Mouse (Mus musculus) kidney, embryonic 16.5 days (tissue): ENCODE results near the gene Spns3. TPM values are rescaled to one million over a fixed set of nuclear protein-coding genes. Genes with fewer than 3 reads are reported as not detected.

Experiments used
- ATAC-seq: fragments of 200-750 bp; cut with Nextera tagmentation; 2 replicates; pipeline ENCODE4 v1.8.0; 2017; ENCODE audit warnings: moderate TSS enrichment; ENCODE audit not compliant: low FRiP score, low TSS enrichment
- H3K27ac ChIP-seq: fragments of 300-500 bp; sonication (generic); 2 replicates; pipeline ENCODE4 v1.5.1; 2014; ENCODE audit warnings: low read length
- H3K27me3 ChIP-seq: fragments of 300-500 bp; sonication (generic); 2 replicates; pipeline ENCODE4 v1.6.1; 2014; ENCODE audit warnings: low read length, control low read depth, mixed read lengths; ENCODE audit not compliant: insufficient read depth
- H3K36me3 ChIP-seq: fragments of 300-500 bp; sonication (generic); 2 replicates; pipeline ENCODE4 v1.6.1; 2014; ENCODE audit warnings: low read length, control low read depth, mixed read lengths; ENCODE audit not compliant: insufficient read depth
- H3K4me1 ChIP-seq: fragments of 300-500 bp; sonication (generic); 2 replicates; pipeline ENCODE4 v1.6.1; 2014; ENCODE audit warnings: low read length, control low read depth, mixed read lengths; ENCODE audit not compliant: insufficient read depth
- H3K4me2 ChIP-seq: fragments of 300-500 bp; sonication (generic); replicated peaks from 2 replicates; pipeline ENCODE4 v1.6.1; 2014; ENCODE audit warnings: low read depth, low read length
- H3K4me3 ChIP-seq: fragments of 300-500 bp; sonication (generic); 2 replicates; pipeline ENCODE4 v1.5.1; 2014; ENCODE audit warnings: mild to moderate bottlenecking, low read length
- H3K9ac ChIP-seq: fragments of 300-500 bp; sonication (generic); replicated peaks from 2 replicates; pipeline ENCODE4 v1.6.1; 2014; ENCODE audit warnings: low read length
- H3K9me3 ChIP-seq: fragments of 300-500 bp; sonication (generic); 2 replicates; pipeline ENCODE4 v1.6.1; 2016; ENCODE audit warnings: low read length, control low read depth
- WGBS: fragments of 180-500 bp; shearing (Covaris S2); extraction: QIAGEN DNeasy Blood & Tissue Kit; methylation state at CpG from one replicate; pipeline ENCODE4 v1.1.7; 2014; 5-methylcytosine and 5-hydroxymethylcytosine counted together
- polyA plus RNA-seq: library from polyadenylated mRNA; unstranded; fragments of >200 nt; fragmentation: Nextera tagmentation; extraction: Ambion mirVana; gene quantifications from 2 replicates; pipeline ENCODE4 v1.2.1, GENCODE M21; 2015

Spns3 gene
- polyA plus RNA-seq, 1 experiment from 2014 or later = 0.27 TPM

DNA sequence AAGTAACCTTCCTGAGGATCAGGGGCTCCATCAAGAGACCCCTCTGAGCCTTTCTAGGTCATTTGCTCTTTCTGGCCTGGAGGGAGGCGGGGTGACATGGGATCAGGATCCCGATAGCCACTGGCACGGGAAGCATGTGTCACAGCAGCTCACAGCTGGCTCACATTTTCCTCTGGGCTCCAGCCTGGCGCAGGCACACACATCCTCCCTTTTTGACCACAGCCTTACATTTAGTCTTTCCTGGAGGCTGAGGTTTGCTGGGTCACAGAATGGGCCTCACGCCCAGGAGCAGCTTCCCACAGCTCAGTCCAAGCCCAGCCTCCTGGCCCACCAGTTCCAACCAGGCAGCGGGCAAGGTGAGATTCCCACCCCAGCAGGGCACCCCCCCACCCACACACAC, 72.1 kb downstream of the Spns3 start:
- Histone ChIP-seq H3K27ac (peak overlapping the region; percentile 9; the same call in 1 of the 2 replicates), H3K27me3 (no peaks in the 10 kb centered on the region), H3K36me3 (no peaks in the 10 kb centered on the region), H3K4me2 (no peak overlapping the region), H3K9me3 (no peaks in the 10 kb centered on the region), H3K9ac (no peak overlapping the region), H3K4me1 (peaks cover 29% of the 10 kb centered on the region), H3K4me3 (no peak overlapping the region)
- ATAC-seq = no peak
- 52% methylated on average over 6 of the region's 6 CpGs for WGBS

DNA sequence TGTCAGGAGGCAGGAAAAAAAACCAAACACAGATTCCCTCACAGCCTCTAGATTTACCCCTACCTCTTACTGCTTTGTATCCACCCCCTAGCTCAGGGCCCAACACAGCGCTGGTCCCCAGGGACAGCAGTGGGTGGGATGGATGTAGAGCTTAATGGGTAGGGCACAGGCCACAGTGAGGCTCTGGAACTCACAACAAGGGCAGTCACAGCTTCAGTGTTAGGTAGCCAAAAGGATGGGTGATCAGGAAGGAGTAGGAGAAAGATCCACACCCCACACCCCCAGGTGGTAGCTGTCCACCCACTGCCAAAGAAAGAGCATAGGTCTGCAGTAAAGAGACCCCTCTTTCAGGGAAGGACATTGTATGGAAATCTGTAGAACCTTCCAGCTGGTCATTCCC, 72.7 kb downstream of the Spns3 start:
- peak overlapping the region; percentile 9; the same call in 1 of the 2 replicates for H3K27ac ChIP-seq
- no peaks in the 10 kb centered on the region for H3K36me3 ChIP-seq
- no peak overlapping the region for H3K4me3 ChIP-seq
- H3K9me3 ChIP-seq = no peaks in the 10 kb centered on the region
- peaks cover 33% of the 10 kb centered on the region for H3K4me1 ChIP-seq
- no peak overlapping the region for H3K9ac ChIP-seq
- no peaks in the 10 kb centered on the region for H3K27me3 ChIP-seq
- WGBS = 96% methylated on average over 1 of the region's 1 CpGs
- ATAC-seq = no peak
- no peak overlapping the region for H3K4me2 ChIP-seq

DNA sequence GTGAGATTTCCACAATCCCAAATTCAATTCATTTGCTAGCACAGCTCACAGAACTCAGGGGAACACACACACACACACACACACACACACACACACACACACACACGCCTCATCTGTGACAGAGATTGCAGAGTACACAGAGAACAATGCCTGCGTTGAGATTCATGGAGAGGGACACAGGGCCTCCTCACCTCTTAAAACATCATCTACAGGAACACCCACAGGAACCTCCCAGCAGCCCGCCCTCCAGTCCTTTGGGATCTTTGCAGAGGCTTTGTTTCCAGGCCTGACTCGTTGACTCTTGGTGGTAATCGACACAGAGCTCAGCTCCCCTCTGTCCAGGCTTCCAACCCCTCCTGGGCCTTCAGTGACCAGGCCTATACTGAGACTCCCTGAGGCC, 73.1 kb downstream of the Spns3 start:
- H3K4me3 ChIP-seq = no peak overlapping the region
- H3K36me3 ChIP-seq = no peaks in the 10 kb centered on the region
- no peak for ATAC-seq
- H3K27me3 ChIP-seq = no peaks in the 10 kb centered on the region
- H3K9ac ChIP-seq = no peak overlapping the region
- H3K4me2 ChIP-seq = no peak overlapping the region
- peaks cover 37% of the 10 kb centered on the region for H3K4me1 ChIP-seq
- WGBS = 58% methylated on average over 5 of the region's 5 CpGs
- no peaks in the 10 kb centered on the region for H3K9me3 ChIP-seq
- no peak overlapping the region for H3K27ac ChIP-seq

DNA sequence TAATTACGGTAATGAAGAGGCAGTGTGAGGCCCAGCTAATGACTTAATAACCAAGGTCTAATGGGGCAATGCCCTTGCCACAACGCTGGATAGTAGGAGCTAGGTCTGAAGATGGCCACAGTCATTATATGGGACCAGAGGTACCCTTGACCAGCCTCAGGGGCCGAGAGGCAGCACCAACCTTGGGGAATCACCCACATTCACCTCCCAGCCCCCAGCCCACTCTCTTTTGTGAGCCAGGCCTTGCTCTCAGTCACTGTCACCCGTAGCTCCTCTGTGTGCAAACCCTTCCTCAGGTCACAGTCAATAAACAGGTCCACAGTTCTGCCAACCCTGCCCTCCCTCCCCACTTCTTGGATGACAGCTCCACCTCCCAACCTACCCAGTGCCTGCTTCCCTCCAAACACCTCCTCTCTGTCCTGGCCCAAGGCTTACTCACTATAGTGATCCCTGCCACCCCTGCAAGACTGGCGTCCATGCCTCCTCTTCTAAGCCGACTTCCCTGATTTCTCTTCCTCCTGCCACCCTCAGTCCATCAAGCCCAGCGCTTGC, 74.2 kb downstream of the Spns3 start:
- H3K4me2 ChIP-seq = no peak overlapping the region
- H3K4me3 ChIP-seq = no peak overlapping the region
- no peak overlapping the region for H3K27ac ChIP-seq
- H3K4me1 ChIP-seq = peaks cover 41% of the 10 kb centered on the region
- no peak for ATAC-seq
- no peaks in the 10 kb centered on the region for H3K36me3 ChIP-seq
- H3K27me3 ChIP-seq = no peaks in the 10 kb centered on the region
- no peak overlapping the region for H3K9ac ChIP-seq
- 71% methylated on average over 7 of the region's 7 CpGs for WGBS
- no peaks in the 10 kb centered on the region for H3K9me3 ChIP-seq

DNA sequence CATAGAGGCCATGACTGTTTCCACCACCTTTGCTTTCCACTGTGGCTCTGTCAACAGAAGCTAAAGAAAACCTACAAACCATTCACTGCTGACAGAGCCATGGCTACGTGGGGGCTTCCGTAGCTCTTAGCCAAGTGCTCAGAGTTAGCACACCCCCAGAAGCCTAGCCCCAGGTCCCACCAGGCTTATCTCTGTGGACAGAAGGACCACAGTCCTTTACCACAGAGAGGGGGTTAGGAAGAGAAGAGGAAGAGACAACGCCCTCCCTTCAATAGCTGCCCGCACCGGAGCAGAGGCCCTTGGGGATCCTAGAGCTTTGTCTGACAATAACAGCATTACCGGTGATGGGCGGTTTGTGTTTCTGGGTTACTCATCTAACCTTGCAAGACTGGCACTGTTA, 74.9 kb downstream of the Spns3 start:
- H3K4me1 ChIP-seq = peaks cover 41% of the 10 kb centered on the region
- WGBS = 68% methylated on average over 7 of the region's 7 CpGs

DNA sequence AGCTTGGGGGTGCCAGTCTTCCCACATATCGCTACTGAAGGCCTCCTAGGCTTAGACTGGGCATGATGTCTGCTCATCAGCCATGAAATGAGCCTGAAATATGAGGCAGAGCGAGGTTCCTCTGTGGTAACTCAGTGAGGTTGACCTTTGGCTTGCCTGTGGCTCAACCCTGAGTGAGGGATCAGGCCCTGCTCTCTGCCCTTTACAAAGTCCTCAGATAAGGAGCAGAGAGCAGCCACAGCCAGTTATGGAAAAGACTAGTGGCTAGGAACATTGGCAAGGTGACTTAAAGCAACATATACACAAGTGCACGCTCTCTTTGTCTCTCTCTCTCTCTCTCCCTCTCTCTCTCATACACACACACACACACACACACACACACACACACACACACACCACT, 75.4 kb downstream of the Spns3 start:
- Histone ChIP-seq H3K4me1 (peaks cover 42% of the 10 kb centered on the region), H3K9me3 (no peaks in the 10 kb centered on the region), H3K9ac (no peak overlapping the region), H3K4me2 (no peak overlapping the region), H3K36me3 (no peaks in the 10 kb centered on the region), H3K27me3 (no peaks in the 10 kb centered on the region), H3K4me3 (no peak overlapping the region), H3K27ac (no peak overlapping the region)
- whole genome bisulfite sequencing = 57% methylated on average over 3 of the region's 3 CpGs
- no peak for ATAC-seq

More for the DNA sequence above, 74.9 kb downstream of the Spns3 start:
- Histone ChIP-seq H3K4me2 (no peak overlapping the region), H3K9me3 (no peaks in the 10 kb centered on the region), H3K36me3 (no peaks in the 10 kb centered on the region), H3K27ac (no peak overlapping the region), H3K4me3 (no peak overlapping the region), H3K9ac (no peak overlapping the region), H3K27me3 (no peaks in the 10 kb centered on the region)
- ATAC-seq = no peak

DNA sequence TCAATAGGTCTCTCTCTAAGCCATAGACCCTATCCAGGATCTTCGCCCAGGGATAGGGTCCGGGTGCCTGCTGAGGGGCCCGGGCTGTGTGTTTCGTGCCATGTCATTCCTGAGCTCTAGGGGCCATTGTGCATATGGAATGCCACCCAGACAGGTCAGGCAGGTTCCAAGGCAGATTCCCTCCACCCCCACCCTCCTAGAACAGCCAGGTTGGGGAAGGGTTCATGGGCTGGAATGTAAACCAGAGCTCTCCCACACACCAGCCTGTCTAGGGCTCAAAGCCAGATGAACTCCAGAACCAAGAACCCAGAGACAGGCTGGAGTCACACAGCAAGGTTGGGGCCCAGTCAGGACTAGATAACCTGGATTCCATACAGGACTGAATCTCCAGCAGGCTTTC, 76.8 kb downstream of the Spns3 start:
- Histone ChIP-seq H3K9ac (no peak overlapping the region), H3K4me3 (no peak overlapping the region), H3K4me1 (peaks cover 55% of the 10 kb centered on the region), H3K27me3 (no peaks in the 10 kb centered on the region), H3K36me3 (no peaks in the 10 kb centered on the region), H3K9me3 (no peaks in the 10 kb centered on the region), H3K4me2 (no peak overlapping the region), H3K27ac (peak overlapping the region; percentile 46; the same call in 1 of the 2 replicates)
- 94% methylated on average over 4 of the region's 4 CpGs for WGBS
- peak; percentile 37; the same call in 1 of the 2 replicates for ATAC-seq

DNA sequence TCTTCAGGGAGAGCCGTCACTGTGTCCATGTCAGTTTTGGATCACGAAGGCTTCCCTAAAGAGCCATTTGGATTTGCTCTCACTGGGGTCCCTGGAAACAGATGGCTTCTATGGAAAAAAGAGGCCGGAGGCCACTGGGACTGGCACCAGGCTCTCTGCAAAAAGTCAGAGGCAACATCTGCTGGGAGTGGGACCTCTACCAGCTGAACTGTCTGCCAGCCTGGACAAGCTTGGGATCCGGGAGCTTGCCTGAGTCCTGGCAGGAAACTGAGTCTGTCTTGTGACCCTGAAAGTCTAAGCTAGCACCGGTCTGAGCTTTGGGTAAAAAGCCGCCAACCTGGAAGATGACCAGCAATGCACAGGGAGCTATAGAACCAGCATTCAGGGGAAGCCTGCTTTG, 78.9 kb downstream of the Spns3 start:
- Histone ChIP-seq H3K27me3 (no peaks in the 10 kb centered on the region), H3K9ac (no peak overlapping the region), H3K9me3 (no peaks in the 10 kb centered on the region), H3K36me3 (no peaks in the 10 kb centered on the region), H3K4me2 (no peak overlapping the region), H3K4me1 (peaks cover 65% of the 10 kb centered on the region), H3K4me3 (no peak overlapping the region), H3K27ac (no peak overlapping the region)
- ATAC-seq = no peak
- 83% methylated on average over 6 of the region's 6 CpGs for WGBS

DNA sequence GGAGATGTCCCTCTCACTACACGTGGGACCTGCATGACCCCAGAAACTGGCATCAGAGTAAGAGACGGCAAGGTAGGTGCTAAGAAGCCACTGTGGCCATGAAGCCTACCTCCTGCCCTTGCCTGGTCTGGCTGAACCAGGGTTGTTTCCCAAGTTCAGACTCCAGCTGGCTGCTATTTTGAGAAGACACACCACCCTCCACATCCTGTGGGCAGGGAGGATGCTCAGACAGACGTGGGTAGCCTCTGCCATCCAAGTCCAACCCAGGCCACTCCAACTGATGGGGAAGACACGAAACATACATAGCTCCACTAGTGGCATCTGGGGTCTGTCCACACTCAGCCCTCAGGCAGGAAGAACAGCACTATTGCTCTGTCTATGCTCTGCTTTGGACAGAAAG, 80.3 kb downstream of the Spns3 start:
- Histone ChIP-seq H3K27me3 (no peaks in the 10 kb centered on the region), H3K9me3 (no peaks in the 10 kb centered on the region), H3K4me3 (no peak overlapping the region), H3K27ac (peak overlapping the region; percentile 64; the same call in 1 of the 2 replicates), H3K4me1 (peaks cover 74% of the 10 kb centered on the region), H3K4me2 (no peak overlapping the region), H3K9ac (no peak overlapping the region), H3K36me3 (no peaks in the 10 kb centered on the region)
- 53% methylated on average over 4 of the region's 4 CpGs for WGBS
- ATAC-seq = no peak

DNA sequence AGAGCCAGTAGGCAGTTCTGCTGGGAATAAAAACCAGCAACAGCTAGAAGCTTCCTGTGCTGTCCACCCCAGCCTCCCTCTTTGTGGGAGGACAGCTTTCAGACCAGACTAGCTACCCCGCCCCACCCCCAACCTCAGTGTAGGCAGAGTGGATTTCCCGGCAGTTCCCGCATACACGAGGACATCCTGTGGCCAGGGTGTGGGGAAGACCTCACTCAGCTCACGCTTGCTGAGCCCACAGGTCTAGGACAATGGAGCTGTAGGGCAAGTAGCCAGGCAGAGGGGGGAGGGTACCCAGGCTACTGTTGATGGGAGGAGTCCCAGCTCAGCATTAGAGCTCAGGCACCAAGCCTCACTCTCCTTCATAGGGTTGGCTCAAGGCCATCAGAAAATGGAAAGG, 81.1 kb downstream of the Spns3 start:
- ATAC-seq = peak; percentile 77
- Histone ChIP-seq H3K4me2 (no peak overlapping the region), H3K9ac (no peak overlapping the region), H3K27me3 (no peaks in the 10 kb centered on the region), H3K9me3 (no peaks in the 10 kb centered on the region), H3K4me1 (peaks cover 71% of the 10 kb centered on the region), H3K27ac (peak overlapping the region; percentile 64), H3K36me3 (no peaks in the 10 kb centered on the region), H3K4me3 (no peak overlapping the region)
- 16% methylated on average over 5 of the region's 5 CpGs for WGBS
